Mouse (Mus musculus) lung, embryonic 14.5 days (tissue): ENCODE measurements around the gene Atg9a. TPM values are rescaled to one million over a fixed set of nuclear protein-coding genes. Genes with fewer than 3 reads are reported as not detected.

ENCODE experiments used
- ATAC-seq: fragments of 200-750 bp; cut with Nextera tagmentation; 2 replicates; pipeline ENCODE4 v1.8.0; 2017; ENCODE audit warnings: mild to moderate bottlenecking, moderate TSS enrichment, moderate library complexity; ENCODE audit not compliant: insufficient read depth
- DNase-seq: peaks from one replicate; pipeline ENCODE4 v3.0.0-alpha.2; 2015
- H3K27ac ChIP-seq: fragments of 300-500 bp; sonication (generic); 2 replicates; pipeline ENCODE4 v1.5.1; 2014; ENCODE audit warnings: low read depth, mild to moderate bottlenecking, moderate library complexity
- H3K27me3 ChIP-seq: fragments of 300-500 bp; sonication (generic); 2 replicates; pipeline ENCODE4 v1.6.1; 2014; ENCODE audit warnings: low read length, control low read depth; ENCODE audit not compliant: insufficient read depth
- H3K36me3 ChIP-seq: fragments of 300-500 bp; sonication (generic); 2 replicates; pipeline ENCODE4 v1.6.1; 2014; ENCODE audit warnings: control low read depth; ENCODE audit not compliant: insufficient read depth
- H3K4me1 ChIP-seq: fragments of 300-500 bp; sonication (generic); 2 replicates; pipeline ENCODE4 v1.6.1; 2014; ENCODE audit warnings: antibody characterized with exemption, control low read depth; ENCODE audit not compliant: insufficient read depth
- H3K4me2 ChIP-seq: fragments of 300-500 bp; sonication (generic); 2 replicates; pipeline ENCODE4 v1.6.1; 2014; ENCODE audit warnings: mild to moderate bottlenecking
- H3K4me3 ChIP-seq: fragments of 300-500 bp; sonication (generic); 2 replicates; pipeline ENCODE4 v1.5.1; 2014; ENCODE audit warnings: low read depth, low read length
- H3K9ac ChIP-seq: fragments of 300-500 bp; sonication (generic); 2 replicates; pipeline ENCODE4 v1.6.1; 2014
- H3K9me3 ChIP-seq: fragments of 300-500 bp; sonication (generic); 2 replicates; pipeline ENCODE4 v1.6.1; 2016; ENCODE audit warnings: low read depth, low read length, control low read depth
- CTCF ChIP-seq: IDR thresholded peaks from 2 replicates; pipeline ENCODE4 v1.5.1; 2016; ENCODE audit warnings: antibody characterized with exemption, low read depth
- WGBS: fragments of 180-500 bp; shearing (Covaris S2); extraction: QIAGEN DNeasy Blood & Tissue Kit; methylation state at CpG from one replicate; pipeline ENCODE4 v1.1.7; 2014; 5-methylcytosine and 5-hydroxymethylcytosine counted together
- polyA plus RNA-seq: library from polyadenylated mRNA; unstranded; fragments of >200 nt; fragmentation: Nextera tagmentation; extraction: Ambion mirVana; gene quantifications from 2 replicates; pipeline ENCODE4 v1.2.1, GENCODE M21; 2014

The Atg9a gene
- polyA plus RNA-seq, 1 experiment from 2014 or later, result 27.5 TPM

- Histone ChIP-seq H3K27me3 (peaks cover 35% of the 10 kb centered on the region), H3K4me2 (no peak overlapping the region), H3K4me3 (no peak overlapping the region), H3K9me3 (no peaks in the 10 kb centered on the region), H3K9ac (no peak overlapping the region), H3K36me3 (peaks cover 43% of the 10 kb centered on the region), H3K4me1 (no peaks in the 10 kb centered on the region; the same call in 1 of the 2 replicates), H3K27ac (no peak overlapping the region)
- DNase-seq (no peak), ATAC-seq (no peak)
- no peak for TF ChIP-seq CTCF
- WGBS, result 92% methylated on average over 9 of the region's 9 CpGs
These were observed 23.8 kb upstream of the Atg9a start for GRCm38 (mm10) chr1:75215785-75216184.

- TF ChIP-seq CTCF, result no peak
- Histone ChIP-seq H3K9ac (no peak overlapping the region), H3K4me3 (no peak overlapping the region), H3K27ac (no peak overlapping the region), H3K9me3 (no peaks in the 10 kb centered on the region), H3K4me1 (peaks cover 3% of the 10 kb centered on the region; the same call in 1 of the 2 replicates), H3K27me3 (peaks cover 26% of the 10 kb centered on the region), H3K4me2 (no peak overlapping the region), H3K36me3 (peaks cover 43% of the 10 kb centered on the region)
- no peak for ATAC-seq
- no peak for DNase-seq
- 60% methylated on average over 5 of the region's 5 CpGs for WGBS
These were observed 22.9 kb upstream of the Atg9a start for GRCm38 (mm10) chr1:75214886-75215285.

- H3K9ac ChIP-seq, result no peak overlapping the region
- peaks cover 21% of the 10 kb centered on the region for H3K27me3 ChIP-seq
- no peak overlapping the region for H3K4me2 ChIP-seq
- no peaks in the 10 kb centered on the region for H3K9me3 ChIP-seq
- H3K4me3 ChIP-seq, result no peak overlapping the region
- H3K4me1 ChIP-seq, result peaks cover 4% of the 10 kb centered on the region; the same call in 1 of the 2 replicates
- ATAC-seq (no peak), DNase-seq (no peak)
- peaks cover 43% of the 10 kb centered on the region for H3K36me3 ChIP-seq
- H3K27ac ChIP-seq, result peak overlapping the region; percentile 54
- 59% methylated on average over 2 of the region's 2 CpGs for WGBS
- no peak for TF ChIP-seq CTCF
These were observed 22.4 kb upstream of the Atg9a start for GRCm38 (mm10) chr1:75214442-75214841.

GRCm38 (mm10) chr1:75213096-75213495, 21.1 kb upstream of the Atg9a start:
- Histone ChIP-seq H3K4me3 (no peak overlapping the region), H3K4me2 (0 out of 2 replicates have a peak overlapping the region, but pooled peaks have one; percentile 7), H3K36me3 (peaks cover 43% of the 10 kb centered on the region), H3K9ac (no peak overlapping the region), H3K27ac (no peak overlapping the region), H3K4me1 (peaks cover 4% of the 10 kb centered on the region; the same call in 1 of the 2 replicates), H3K9me3 (no peaks in the 10 kb centered on the region), H3K27me3 (peaks cover 8% of the 10 kb centered on the region)
- ATAC-seq (no peak), DNase-seq (no peak)
- WGBS, result 85% methylated on average over 7 of the region's 7 CpGs
- TF ChIP-seq CTCF, result no peak

GRCm38 (mm10) chr1:75212542-75212941, 20.5 kb upstream of the Atg9a start:
- peaks cover 4% of the 10 kb centered on the region; the same call in 1 of the 2 replicates for H3K4me1 ChIP-seq
- WGBS, result 71% methylated on average over 4 of the region's 4 CpGs

GRCm38 (mm10) chr1:75211141-75211708, 19.2 kb upstream of the Atg9a start:
- H3K27me3 ChIP-seq, result no peaks in the 10 kb centered on the region
- peak overlapping the region; percentile 91 for H3K4me3 ChIP-seq
- peaks cover 43% of the 10 kb centered on the region for H3K36me3 ChIP-seq
- no peak for DNase-seq
- ATAC-seq, result peak; percentile 17; the same call in 1 of the 2 replicates
- H3K4me1 ChIP-seq, result peaks cover 4% of the 10 kb centered on the region; the same call in 1 of the 2 replicates
- peak overlapping the region; percentile 93 for H3K9ac ChIP-seq
- no peak for TF ChIP-seq CTCF
- no peak overlapping the region for H3K27ac ChIP-seq
- 11% methylated on average over 17 of the region's 17 CpGs for WGBS
- H3K9me3 ChIP-seq, result no peaks in the 10 kb centered on the region
- peak overlapping the region; percentile 72 for H3K4me2 ChIP-seq

More at GRCm38 (mm10) chr1:75212542-75212941, 20.5 kb upstream of the Atg9a start:
- ATAC-seq (no peak), DNase-seq (no peak)
- peaks cover 4% of the 10 kb centered on the region; the same call in 1 of the 2 replicates for H3K27me3 ChIP-seq
- H3K4me2 ChIP-seq, result 0 out of 2 replicates have a peak overlapping the region, but pooled peaks have one; percentile 7
- H3K9ac ChIP-seq, result no peak overlapping the region
- H3K9me3 ChIP-seq, result no peaks in the 10 kb centered on the region
- peaks cover 43% of the 10 kb centered on the region for H3K36me3 ChIP-seq
- no peak overlapping the region for H3K4me3 ChIP-seq
- H3K27ac ChIP-seq, result no peak overlapping the region
- TF ChIP-seq CTCF, result no peak
